Mouse (Mus musculus) neural tube, embryonic 11.5 days (tissue): ENCODE results near the gene Tm9sf1. TPM values are rescaled to one million over a fixed set of nuclear protein-coding genes. Genes with fewer than 3 reads are reported as not detected.

Source experiments
- ATAC-seq: fragments of 200-750 bp; cut with Nextera tagmentation; 2 replicates; pipeline ENCODE4 v1.8.0; 2017; ENCODE audit warnings: moderate number of reproducible peaks, mild to moderate bottlenecking, moderate TSS enrichment, moderate library complexity; ENCODE audit not compliant: insufficient read depth, low FRiP score, low TSS enrichment
- DNase-seq: peaks from one replicate; pipeline ENCODE4 v3.0.0-alpha.2; 2015; ENCODE audit warnings: low spot score
- H3K27ac ChIP-seq: fragments of 300-500 bp; sonication (generic); 2 replicates; pipeline ENCODE4 v1.5.1; 2014; ENCODE audit warnings: low read depth, mild to moderate bottlenecking, low read length
- H3K27me3 ChIP-seq: fragments of 300-500 bp; sonication (generic); 2 replicates; pipeline ENCODE4 v1.6.1; 2014; ENCODE audit warnings: mild to moderate bottlenecking, low read length, mixed read lengths; ENCODE audit not compliant: control insufficient read depth, insufficient read depth
- H3K36me3 ChIP-seq: fragments of 300-500 bp; sonication (generic); 2 replicates; pipeline ENCODE4 v1.6.1; 2014; ENCODE audit warnings: mild to moderate bottlenecking, low read length, moderate library complexity, mixed read lengths; ENCODE audit not compliant: control insufficient read depth, insufficient read depth
- H3K4me1 ChIP-seq: fragments of 300-500 bp; sonication (generic); 2 replicates; pipeline ENCODE4 v1.6.1; 2014; ENCODE audit warnings: low read length, mixed read lengths; ENCODE audit not compliant: control insufficient read depth, insufficient read depth
- H3K4me2 ChIP-seq: fragments of 300-500 bp; sonication (generic); 2 replicates; pipeline ENCODE4 v1.6.1; 2014; ENCODE audit warnings: low read depth, mild to moderate bottlenecking, moderate library complexity
- H3K4me3 ChIP-seq: fragments of 300-500 bp; sonication (generic); 2 replicates; pipeline ENCODE4 v1.5.1; 2014; ENCODE audit warnings: low read depth, low read length
- H3K9ac ChIP-seq: fragments of 300-500 bp; sonication (generic); 2 replicates; pipeline ENCODE4 v1.6.1; 2014; ENCODE audit warnings: mild to moderate bottlenecking, low read length
- H3K9me3 ChIP-seq: fragments of 300-500 bp; sonication (generic); 2 replicates; pipeline ENCODE4 v1.6.1; 2016; ENCODE audit warnings: low read length; ENCODE audit not compliant: control insufficient read depth
- WGBS: fragments of 180-500 bp; shearing (Covaris S2); extraction: QIAGEN DNeasy Blood & Tissue Kit; methylation state at CpG from one replicate; pipeline ENCODE4 v1.1.7; 2014; 5-methylcytosine and 5-hydroxymethylcytosine counted together
- polyA plus RNA-seq: library from polyadenylated mRNA; unstranded; fragments of >200 nt; fragmentation: Nextera tagmentation; extraction: Ambion mirVana; gene quantifications from 2 replicates; pipeline ENCODE4 v1.2.1, GENCODE M21; 2014

Tm9sf1 gene
- polyA plus RNA-seq, 1 experiment from 2014 or later: 65.8 TPM

- H3K4me3 ChIP-seq: peak overlapping the region; percentile 85
- peaks cover 2% of the 10 kb centered on the region; the same call in 1 of the 2 replicates for H3K36me3 ChIP-seq
- peak overlapping the region; percentile 95 for H3K4me2 ChIP-seq
- no peaks in the 10 kb centered on the region for H3K27me3 ChIP-seq
- peaks cover 17% of the 10 kb centered on the region; the same call in 1 of the 2 replicates for H3K4me1 ChIP-seq
- H3K27ac ChIP-seq: peak overlapping the region; percentile 69; the same call in 1 of the 2 replicates
- peak overlapping the region; percentile 67 for H3K9ac ChIP-seq
- ATAC-seq (peak; percentile 62), DNase-seq (no peak)
- H3K9me3 ChIP-seq: no peaks in the 10 kb centered on the region
- WGBS: 0% methylated on average over 12 of the region's 12 CpGs
These were observed 27.9 kb upstream of the Tm9sf1 start for GRCm38 (mm10) chr14:55671486-55671832.

- H3K27me3 ChIP-seq: no peaks in the 10 kb centered on the region
- 26% methylated on average over 2 of the region's 2 CpGs for WGBS
- peaks cover 6% of the 10 kb centered on the region for H3K36me3 ChIP-seq
- H3K27ac ChIP-seq: no peak overlapping the region
- ATAC-seq (no peak), DNase-seq (no peak)
- H3K9ac ChIP-seq: no peak overlapping the region
- H3K4me1 ChIP-seq: no peaks in the 10 kb centered on the region
- peak overlapping the region; percentile 60 for H3K4me3 ChIP-seq
- H3K4me2 ChIP-seq: 0 out of 2 replicates have a peak overlapping the region, but pooled peaks have one; percentile 37
- no peaks in the 10 kb centered on the region for H3K9me3 ChIP-seq
These were observed 17.0 kb upstream of the Tm9sf1 start for GRCm38 (mm10) chr14:55660636-55661035.

GRCm38 (mm10) chr14:55659960-55660573 is 16.5 kb upstream of the Tm9sf1 start, which contains the start of gene Mdp1:
TSS of gene Mdp1 (minus strand) at chr14:55660508.
- peaks cover 6% of the 10 kb centered on the region for H3K36me3 ChIP-seq
- H3K27ac ChIP-seq: no peak within 1 kb of the TSS

GRCm38 (mm10) chr14:55658011-55658410 is 14.4 kb upstream of the Tm9sf1 start:
- H3K4me2 ChIP-seq: no peak overlapping the region
- ATAC-seq (no peak), DNase-seq (no peak)
- H3K4me1 ChIP-seq: no peaks in the 10 kb centered on the region
- peaks cover 4% of the 10 kb centered on the region for H3K36me3 ChIP-seq
- no peaks in the 10 kb centered on the region for H3K27me3 ChIP-seq
- H3K9ac ChIP-seq: no peak overlapping the region
- 90% methylated on average over 5 of the region's 5 CpGs for WGBS
- H3K9me3 ChIP-seq: no peaks in the 10 kb centered on the region
- H3K27ac ChIP-seq: no peak overlapping the region
- no peak overlapping the region for H3K4me3 ChIP-seq

More at GRCm38 (mm10) chr14:55659960-55660573, 16.5 kb upstream of the Tm9sf1 start, which contains the start of gene Mdp1:
- H3K4me1 ChIP-seq: no peaks in the 10 kb centered on the region
- DNase-seq (peak; percentile 88), ATAC-seq (peak; percentile 88)
- H3K9me3 ChIP-seq: no peaks in the 10 kb centered on the region
- peak within 1 kb of the TSS; percentile 60 for H3K4me3 ChIP-seq
- H3K9ac ChIP-seq: peak within 1 kb of the TSS; percentile 68
- peak within 1 kb of the TSS; percentile 37 for H3K4me2 ChIP-seq
- under 1% methylated on average over 39 of the region's 39 CpGs for WGBS
- H3K27me3 ChIP-seq: no peaks in the 10 kb centered on the region

GRCm38 (mm10) chr14:55656935-55657334 is 13.3 kb upstream of the Tm9sf1 start:
- Histone ChIP-seq H3K27ac (no peak overlapping the region), H3K9ac (no peak overlapping the region), H3K27me3 (no peaks in the 10 kb centered on the region), H3K36me3 (peaks cover 2% of the 10 kb centered on the region; the same call in 1 of the 2 replicates), H3K4me3 (no peak overlapping the region), H3K4me1 (no peaks in the 10 kb centered on the region), H3K4me2 (no peak overlapping the region), H3K9me3 (no peaks in the 10 kb centered on the region)
- no peak for DNase-seq
- no peak for ATAC-seq
- 85% methylated on average over 3 of the region's 3 CpGs for WGBS

- H3K4me3 ChIP-seq: no peak overlapping the region
- no peaks in the 10 kb centered on the region for H3K27me3 ChIP-seq
- 85% methylated on average over 7 of the region's 7 CpGs for WGBS
- DNase-seq: no peak
- no peak overlapping the region for H3K4me2 ChIP-seq
- ATAC-seq: no peak
- H3K9me3 ChIP-seq: no peaks in the 10 kb centered on the region
- H3K9ac ChIP-seq: no peak overlapping the region
- H3K36me3 ChIP-seq: 0 out of 2 replicates have a peak, but pooled peaks cover 1% of the 10 kb centered on the region
- H3K4me1 ChIP-seq: no peaks in the 10 kb centered on the region
- H3K27ac ChIP-seq: no peak overlapping the region
These were observed 7.9 kb upstream of the Tm9sf1 start for GRCm38 (mm10) chr14:55651528-55651927.

GRCm38 (mm10) chr14:55649884-55650283 is 6.3 kb upstream of the Tm9sf1 start, which contains the start of gene Tssk4:
TSS of gene Tssk4 (plus strand) at chr14:55650184.
- no peaks in the 10 kb centered on the region for H3K9me3 ChIP-seq
- 0 out of 2 replicates have a peak, but pooled peaks cover 3% of the 10 kb centered on the region for H3K36me3 ChIP-seq
- H3K4me1 ChIP-seq: no peaks in the 10 kb centered on the region
- no peak within 1 kb of the TSS for H3K27ac ChIP-seq
- no peak within 1 kb of the TSS for H3K4me3 ChIP-seq
- H3K27me3 ChIP-seq: no peaks in the 10 kb centered on the region
- no peak for DNase-seq
- no peak for ATAC-seq
- H3K4me2 ChIP-seq: no peak within 1 kb of the TSS
- 94% methylated on average over 2 of the region's 2 CpGs for WGBS
- no peak within 1 kb of the TSS for H3K9ac ChIP-seq

GRCm38 (mm10) chr14:55644261-55644888 is 769 bp upstream of the Tm9sf1 start:
- DNase-seq (no peak), ATAC-seq (no peak)
- peaks cover 15% of the 10 kb centered on the region for H3K4me1 ChIP-seq
- no peaks in the 10 kb centered on the region for H3K27me3 ChIP-seq
- 0 out of 2 replicates have a peak, but pooled peaks cover 3% of the 10 kb centered on the region for H3K36me3 ChIP-seq
- no peaks in the 10 kb centered on the region for H3K9me3 ChIP-seq
- peak overlapping the region; percentile 94 for H3K4me3 ChIP-seq
- WGBS: 34% methylated on average over 17 of the region's 17 CpGs
- no peak overlapping the region for H3K27ac ChIP-seq
- peak overlapping the region; percentile 95 for H3K9ac ChIP-seq
- peak overlapping the region; percentile 72 for H3K4me2 ChIP-seq
